Comparison of ENCODE assay signal across 9 mouse cellular contexts in genomic region chr11:99463155-99463554, GRCm38 (mm10). TPM values are rescaled to one million over a fixed set of nuclear protein-coding genes. Genes with fewer than 3 reads are reported as not detected.
DNase-seq lines count a peak whose midpoint lies in the region; ATAC-seq lines count a peak whose summit lies in the region.
"Had no signal": no experiment of that assay in that cellular context is flagged by ENCODE, and none has a peak within 500 bp of the region (broad histone marks: within the 10 kb centered on the region; RNA-seq: fewer than 3 reads in every experiment).

No protein-coding gene starts in this region.

- H3K36me3 ChIP-seq in kidney, embryonic 16.5 days (ENCODE audit: insufficient read depth, low read length): no peaks in the 10 kb centered on the region

- no peak overlapping the region for H3K27ac ChIP-seq in kidney, embryonic 16.5 days (ENCODE audit: low read length)

- DNase-seq in kidney, adult 18-20 months: peak; percentile 74
- DNase-seq in WW6 (ENCODE audit: low read depth, low spot score): peak; percentile 62
- peak; percentile 10 for DNase-seq in heart, postnatal 25 days (ENCODE audit: low spot score)
- peak; percentile 41 for DNase-seq in left cerebral cortex, adult 11 months (ENCODE audit: low spot score)
- DNase-seq in thymus, postnatal 36 days: peak; percentile 28 to 36

- no peaks in the 10 kb centered on the region for H3K4me1 ChIP-seq in kidney, embryonic 16.5 days (ENCODE audit: insufficient read depth, low read length)

- WGBS in kidney, embryonic 16.5 days: 8% methylated on average over 8 of the region's 8 CpGs

- H3K27me3 ChIP-seq in kidney, embryonic 16.5 days (ENCODE audit: insufficient read depth, low read length): 0 out of 2 replicates have a peak, but pooled peaks cover 4% of the 10 kb centered on the region

- no peaks in the 10 kb centered on the region for H3K9me3 ChIP-seq in kidney, embryonic 16.5 days (ENCODE audit: low read length)

- ATAC-seq in kidney, embryonic 16.5 days (ENCODE audit: low FRiP score, low TSS enrichment): no peak
- ATAC-seq in common myeloid progenitor, adult 5-6 weeks (replicated peaks; ENCODE audit: low read depth, poor library complexity, severe bottlenecking): peak; percentile 87
- ATAC-seq in neutrophil, adult 5-6 weeks (ENCODE audit: extremely low read depth, insufficient number of reproducible peaks, low FRiP score, poor library complexity, severe bottlenecking): 0 out of 2 replicates have a peak, but pooled peaks have one; percentile 30

- no peak overlapping the region for H3K9ac ChIP-seq in kidney, embryonic 16.5 days (replicated peaks; ENCODE audit: low read length)

- intact Hi-C loops in heart, postnatal 25 days (cut with DNase I): loop anchor here (1.0 to 5.0 kb wide), 2 partner anchors 51 to 84 kb away; no protein-coding TSS in a partner anchor

- no peak overlapping the region for H3K4me3 ChIP-seq in kidney, embryonic 16.5 days (ENCODE audit: low read length)

- H3K4me2 ChIP-seq in kidney, embryonic 16.5 days (replicated peaks; ENCODE audit: low read depth, low read length): no peak overlapping the region

RNA-seq across cellular contexts. Expression of gene Krt20, which starts 25.2 kb away (rescaled TPM):
- 1.5 and 1.8 TPM in 2 replicates for polyA plus RNA-seq in kidney, embryonic 16.5 days (2015; fragmentation: Nextera tagmentation; extraction: Ambion mirVana)
- not detected in 2 replicates for total RNA-seq in common myeloid progenitor, adult 5-6 weeks (2017)
- total RNA-seq in heart, postnatal 25 days (2021): not detected
- not detected in 2 replicates for total RNA-seq in neutrophil, adult 5-6 weeks (2017)

RNA-seq across cellular contexts. Expression of gene Krt23, which starts 29.8 kb away (rescaled TPM):
- polyA plus RNA-seq in kidney, embryonic 16.5 days (2015; fragmentation: Nextera tagmentation; extraction: Ambion mirVana): 22.2 and 22.3 TPM in 2 replicates
- not detected in 2 replicates for total RNA-seq in common myeloid progenitor, adult 5-6 weeks (2017)
- total RNA-seq in heart, postnatal 25 days (2021): not detected
- total RNA-seq in neutrophil, adult 5-6 weeks (2017): 1.5 and 2.9 TPM in 2 replicates
- total RNA-seq: gastrocnemius, adult 8-10 months had no signal

RNA-seq across cellular contexts. Expression of gene Krt12, which starts 41.1 kb away (rescaled TPM):
- polyA plus RNA-seq in kidney, embryonic 16.5 days (2015; fragmentation: Nextera tagmentation; extraction: Ambion mirVana): 0.09 TPM in 2 replicates
- not detected in 2 replicates for total RNA-seq in common myeloid progenitor, adult 5-6 weeks (2017)
- not detected for total RNA-seq in heart, postnatal 25 days (2021)
- 0.58 TPM in 1 of 2 replicates, not detected in the other for total RNA-seq in neutrophil, adult 5-6 weeks (2017)

RNA-seq across cellular contexts. Expression of gene Krt39, which starts 58.0 kb away (rescaled TPM):
- 0.21 and 0.60 TPM in 2 replicates for polyA plus RNA-seq in kidney, embryonic 16.5 days (2015; fragmentation: Nextera tagmentation; extraction: Ambion mirVana)
- total RNA-seq in common myeloid progenitor, adult 5-6 weeks (2017): not detected in 2 replicates
- not detected for total RNA-seq in heart, postnatal 25 days (2021)
- total RNA-seq in neutrophil, adult 5-6 weeks (2017): not detected in 2 replicates
- total RNA-seq: gastrocnemius, adult 8-10 months had no signal

Comparison
In these comparisons a context has a peak if more than half of its experiments do, and no peak if none do; other contexts are left out.
1. DNase-seq: peak in every context shown above with its lines; median percentile 74 in kidney, adult 18-20 months; 62 in WW6; 41 in left cerebral cortex, adult 11 months; 32 in thymus, postnatal 36 days; 10 in heart, postnatal 25 days.